Mouse (Mus musculus): Measurements from ENCODE around the gene Arl10.

- TF ChIP-seq POLR2A (IDR thresholded peaks at IDR 0.05; ENCODE audit: low read depth, low read length), result no peak
- no peak for TF ChIP-seq CTCF (IDR thresholded peaks at IDR 0.05; ENCODE audit: borderline replicate concordance, insufficient read depth, low read length)
These were observed 18.0 kb upstream of the Arl10 start for GRCm38 (mm10) chr13:54556796-54557195.
